Mouse (Mus musculus): ENCODE measurements around the gene Trdmt1.

- TF ChIP-seq CTCF (IDR thresholded peaks at IDR 0.05; ENCODE audit: low read depth), result no peak
- no peak for TF ChIP-seq EP300 (IDR thresholded peaks at IDR 0.05; ENCODE audit: low read depth)
Measured at GRCm38 (mm10) chr2:13491734-13492133, 52.7 kb downstream of the Trdmt1 start, which contains the start of gene Cubn.

Measured in liver, postnatal 0 days (tissue).